Mouse (Mus musculus) forebrain, embryonic 11.5 days (tissue): ENCODE results near the gene Pip4k2a. TPM values are rescaled to one million over a fixed set of nuclear protein-coding genes. Genes with fewer than 3 reads are reported as not detected.

Source experiments
- ATAC-seq: fragments of 200-750 bp; cut with Nextera tagmentation; replicated peaks from 2 replicates; pipeline ENCODE4 v1.8.0; 2017; ENCODE audit warnings: moderate TSS enrichment; ENCODE audit not compliant: low FRiP score
- DNase-seq: peaks from one replicate; pipeline ENCODE4 v3.0.0-alpha.2; 2017; ENCODE audit warnings: low spot score
- H3K27ac ChIP-seq: fragments of 300-500 bp; sonication (generic); 2 replicates; pipeline ENCODE4 v1.5.1; 2014; ENCODE audit warnings: low read depth, low read length
- H3K27me3 ChIP-seq: fragments of 300-500 bp; sonication (generic); 2 replicates; pipeline ENCODE4 v1.6.1; 2014; ENCODE audit warnings: mild to moderate bottlenecking, low read length, mixed read lengths; ENCODE audit not compliant: control insufficient read depth, insufficient read depth
- H3K36me3 ChIP-seq: fragments of 300-500 bp; sonication (generic); 2 replicates; pipeline ENCODE4 v1.6.1; 2014; ENCODE audit warnings: mild to moderate bottlenecking, low read length, moderate library complexity, mixed read lengths; ENCODE audit not compliant: control insufficient read depth, insufficient read depth
- H3K4me1 ChIP-seq: fragments of 300-500 bp; sonication (generic); replicated peaks from 2 replicates; pipeline ENCODE4 v1.6.1; 2014; ENCODE audit warnings: low read length, mixed read lengths; ENCODE audit not compliant: control insufficient read depth, insufficient read depth
- H3K4me2 ChIP-seq: fragments of 300-500 bp; sonication (generic); 2 replicates; pipeline ENCODE4 v1.6.1; 2014; ENCODE audit warnings: low read depth, mild to moderate bottlenecking, low read length, moderate library complexity, mixed read lengths; ENCODE audit not compliant: severe bottlenecking
- H3K4me3 ChIP-seq: fragments of 300-500 bp; sonication (generic); 2 replicates; pipeline ENCODE4 v1.5.1; 2014; ENCODE audit warnings: low read depth, low read length
- H3K9ac ChIP-seq: fragments of 300-500 bp; sonication (generic); 2 replicates; pipeline ENCODE4 v1.6.1; 2014; ENCODE audit warnings: low read length
- H3K9me3 ChIP-seq: fragments of 300-500 bp; sonication (generic); 2 replicates; pipeline ENCODE4 v1.6.1; 2016; ENCODE audit warnings: low read length, mixed read lengths; ENCODE audit not compliant: control insufficient read depth
- WGBS: fragments of 180-500 bp; shearing (Covaris S2); extraction: QIAGEN DNeasy Blood & Tissue Kit; methylation state at CpG from one replicate; pipeline ENCODE4 v1.1.7; 2014; 5-methylcytosine and 5-hydroxymethylcytosine counted together
- polyA plus RNA-seq: library from polyadenylated mRNA; unstranded; fragments of >200 nt; fragmentation: Nextera tagmentation; extraction: Ambion mirVana; gene quantifications from 2 replicates; pipeline ENCODE4 v1.2.1, GENCODE M21; 2014

The Pip4k2a gene
- polyA plus RNA-seq, 1 experiment from 2014 or later: 9.2 TPM

- H3K27me3 ChIP-seq: no peaks in the 10 kb centered on the region
- H3K4me3 ChIP-seq: no peak overlapping the region
- no peak overlapping the region for H3K9ac ChIP-seq
- no peak overlapping the region for H3K27ac ChIP-seq
- DNase-seq (no peak), ATAC-seq (no peak)
- H3K4me2 ChIP-seq: no peak overlapping the region
- H3K36me3 ChIP-seq: no peaks in the 10 kb centered on the region
- 77% methylated on average over 13 of the region's 13 CpGs for WGBS
- no peaks in the 10 kb centered on the region for H3K4me1 ChIP-seq
- no peaks in the 10 kb centered on the region for H3K9me3 ChIP-seq
Observed at GRCm38 (mm10) chr2:18963286-18964040, 34.5 kb downstream of the Pip4k2a start.

DNA sequence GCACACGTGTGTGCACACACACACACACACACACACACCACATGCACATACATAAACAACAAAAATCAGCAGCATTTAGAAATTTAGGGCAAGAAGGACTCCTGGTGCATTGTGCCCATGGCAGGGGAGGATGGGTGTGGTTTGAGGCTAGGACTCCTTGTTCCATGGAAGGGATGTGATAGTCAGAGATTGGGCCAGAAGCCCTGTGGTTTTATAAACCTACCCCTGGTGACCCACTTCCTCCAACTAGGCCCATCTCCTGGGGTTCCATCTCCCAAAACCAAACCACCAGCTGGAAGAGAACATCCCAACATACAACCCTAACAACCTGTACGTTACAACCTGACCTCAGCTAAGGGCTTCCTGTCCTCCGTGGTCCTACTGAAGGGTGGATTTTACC, 35.4 kb downstream of the Pip4k2a start:
- Histone ChIP-seq H3K27me3 (no peaks in the 10 kb centered on the region), H3K4me1 (no peaks in the 10 kb centered on the region)

DNA sequence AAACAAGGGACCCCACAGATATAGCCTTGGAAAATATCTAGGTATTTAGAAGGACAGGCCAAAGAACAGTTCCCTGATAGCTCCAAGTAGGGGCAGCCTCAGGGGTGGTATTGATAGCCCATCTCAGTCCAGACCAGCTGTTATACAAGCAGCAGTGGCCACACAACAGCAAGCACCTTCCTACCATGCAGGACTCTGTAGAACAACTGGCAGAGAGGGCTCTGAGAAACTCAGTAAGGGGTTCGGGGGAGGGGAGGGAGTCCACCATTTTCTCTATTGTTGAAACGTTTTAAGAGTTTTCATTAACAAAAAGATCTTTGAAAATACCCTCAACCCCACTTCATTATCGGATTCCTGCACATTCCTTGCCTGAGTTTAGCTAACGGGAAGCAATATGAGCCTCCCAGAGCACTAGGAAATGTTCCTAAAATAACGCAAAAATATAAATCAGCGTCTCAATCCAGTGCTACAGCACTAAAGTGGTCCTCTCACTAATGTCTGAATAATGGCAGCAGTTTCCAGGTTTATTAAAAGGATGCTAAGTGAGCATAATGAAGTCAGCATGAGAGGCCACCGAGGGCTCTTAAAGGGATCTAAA, 37.5 kb downstream of the Pip4k2a start:
- ATAC-seq: no peak
- Histone ChIP-seq H3K9me3 (no peaks in the 10 kb centered on the region), H3K27me3 (no peaks in the 10 kb centered on the region), H3K9ac (no peak overlapping the region), H3K4me3 (no peak overlapping the region), H3K4me2 (no peak overlapping the region), H3K4me1 (no peaks in the 10 kb centered on the region), H3K36me3 (no peaks in the 10 kb centered on the region), H3K27ac (no peak overlapping the region)
- DNase-seq: no peak
- WGBS: 35% methylated on average over 7 of the region's 7 CpGs

More for the DNA sequence above, 35.4 kb downstream of the Pip4k2a start:
- ATAC-seq (no peak), DNase-seq (no peak)
- Histone ChIP-seq H3K4me3 (no peak overlapping the region), H3K4me2 (no peak overlapping the region), H3K27ac (no peak overlapping the region), H3K9me3 (no peaks in the 10 kb centered on the region), H3K9ac (no peak overlapping the region), H3K36me3 (no peaks in the 10 kb centered on the region)
- WGBS: 79% methylated on average over 3 of the region's 3 CpGs

- no peaks in the 10 kb centered on the region for H3K36me3 ChIP-seq
- H3K4me3 ChIP-seq: no peak overlapping the region
- DNase-seq: no peak
- no peak overlapping the region for H3K4me2 ChIP-seq
- 93% methylated on average over 5 of the region's 5 CpGs for WGBS
- no peak for ATAC-seq
- no peaks in the 10 kb centered on the region for H3K4me1 ChIP-seq
- no peaks in the 10 kb centered on the region for H3K9me3 ChIP-seq
- H3K9ac ChIP-seq: no peak overlapping the region
- no peaks in the 10 kb centered on the region for H3K27me3 ChIP-seq
- no peak overlapping the region for H3K27ac ChIP-seq
Observed at GRCm38 (mm10) chr2:18959558-18959957, 38.4 kb downstream of the Pip4k2a start.

DNA sequence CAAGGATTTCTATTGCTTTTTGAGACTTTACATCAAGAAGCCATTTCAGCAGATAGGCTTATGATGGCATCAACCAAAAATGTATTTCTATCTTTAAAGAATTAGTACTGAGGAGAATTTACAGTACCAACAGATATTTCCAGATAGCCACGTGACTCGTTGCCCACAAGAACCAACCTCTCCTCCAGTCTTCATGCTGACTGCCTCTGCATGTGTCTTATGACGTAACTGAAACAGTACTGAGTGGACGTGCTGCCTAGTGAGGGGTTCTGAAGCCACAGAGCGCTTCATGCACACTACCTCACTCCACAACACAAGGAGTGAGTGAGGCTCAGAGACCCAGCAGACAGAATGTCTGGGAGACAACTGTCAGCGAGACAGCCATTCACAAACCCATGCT, 38.9 kb downstream of the Pip4k2a start:
- no peak overlapping the region for H3K4me3 ChIP-seq
- H3K27ac ChIP-seq: no peak overlapping the region
- H3K9me3 ChIP-seq: no peaks in the 10 kb centered on the region
- no peaks in the 10 kb centered on the region for H3K36me3 ChIP-seq
- ATAC-seq (no peak), DNase-seq (no peak)
- no peak overlapping the region for H3K4me2 ChIP-seq
- H3K4me1 ChIP-seq: no peaks in the 10 kb centered on the region
- WGBS: 94% methylated on average over 6 of the region's 6 CpGs
- H3K27me3 ChIP-seq: no peaks in the 10 kb centered on the region
- no peak overlapping the region for H3K9ac ChIP-seq

DNA sequence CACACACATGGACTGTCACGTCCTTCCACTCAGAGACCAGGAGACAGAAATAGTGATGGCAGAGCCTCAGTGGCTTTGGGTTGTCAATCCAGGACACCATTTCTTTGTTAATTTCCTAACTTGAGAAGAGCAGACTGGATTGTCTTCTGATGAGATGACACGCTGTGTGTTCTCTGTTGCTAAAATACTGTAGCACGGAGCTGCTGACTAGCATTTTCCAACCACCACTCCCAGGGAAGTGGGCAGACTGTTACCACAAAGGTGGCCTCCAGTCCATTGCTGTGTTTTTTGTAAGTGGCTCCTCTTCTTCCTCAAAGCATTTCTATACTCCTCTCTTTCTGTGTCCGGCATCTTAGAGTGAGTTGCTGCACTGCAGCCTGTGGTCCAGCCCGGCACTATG, 39.4 kb downstream of the Pip4k2a start:
- H3K9me3 ChIP-seq: no peaks in the 10 kb centered on the region
- H3K27me3 ChIP-seq: no peaks in the 10 kb centered on the region
- no peak for ATAC-seq
- 92% methylated on average over 5 of the region's 5 CpGs for WGBS
- DNase-seq: no peak
- H3K27ac ChIP-seq: no peak overlapping the region
- no peak overlapping the region for H3K4me2 ChIP-seq
- H3K36me3 ChIP-seq: no peaks in the 10 kb centered on the region
- no peak overlapping the region for H3K9ac ChIP-seq
- no peaks in the 10 kb centered on the region for H3K4me1 ChIP-seq
- H3K4me3 ChIP-seq: no peak overlapping the region

DNA sequence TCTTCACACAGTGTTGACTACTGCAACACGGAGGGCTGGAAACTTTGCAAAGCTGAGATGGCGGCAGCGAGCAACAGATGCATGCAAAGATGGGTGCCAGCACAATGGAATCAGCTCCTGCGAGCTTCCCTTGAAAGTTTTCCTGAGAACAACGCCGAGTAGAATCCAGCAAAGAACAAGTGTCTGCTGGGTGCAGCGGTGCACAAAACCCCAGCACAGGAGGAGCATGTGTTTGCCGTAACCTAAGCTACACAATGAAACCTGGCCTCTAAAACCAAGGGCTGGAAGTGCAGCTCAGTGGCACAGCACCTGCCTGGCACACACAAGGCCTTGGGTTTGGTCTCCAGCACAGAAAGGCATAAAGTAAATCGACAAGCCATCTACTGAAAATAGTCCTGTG, 39.9 kb downstream of the Pip4k2a start:
- WGBS: 83% methylated on average over 9 of the region's 9 CpGs
- H3K4me3 ChIP-seq: no peak overlapping the region
- H3K9me3 ChIP-seq: no peaks in the 10 kb centered on the region
- no peak overlapping the region for H3K9ac ChIP-seq
- H3K27me3 ChIP-seq: no peaks in the 10 kb centered on the region
- H3K27ac ChIP-seq: no peak overlapping the region
- H3K4me1 ChIP-seq: no peaks in the 10 kb centered on the region
- no peak overlapping the region for H3K4me2 ChIP-seq
- DNase-seq (no peak), ATAC-seq (no peak)
- no peaks in the 10 kb centered on the region for H3K36me3 ChIP-seq

- DNase-seq: no peak
- no peaks in the 10 kb centered on the region for H3K9me3 ChIP-seq
- H3K27ac ChIP-seq: no peak overlapping the region
- H3K36me3 ChIP-seq: no peaks in the 10 kb centered on the region
- no peaks in the 10 kb centered on the region for H3K27me3 ChIP-seq
- H3K9ac ChIP-seq: no peak overlapping the region
- H3K4me2 ChIP-seq: no peak overlapping the region
- no peak overlapping the region for H3K4me3 ChIP-seq
- ATAC-seq: no peak
- H3K4me1 ChIP-seq: no peaks in the 10 kb centered on the region
- 96% methylated on average over 7 of the region's 7 CpGs for WGBS
Observed at GRCm38 (mm10) chr2:18957459-18957858, 40.5 kb downstream of the Pip4k2a start.

DNA sequence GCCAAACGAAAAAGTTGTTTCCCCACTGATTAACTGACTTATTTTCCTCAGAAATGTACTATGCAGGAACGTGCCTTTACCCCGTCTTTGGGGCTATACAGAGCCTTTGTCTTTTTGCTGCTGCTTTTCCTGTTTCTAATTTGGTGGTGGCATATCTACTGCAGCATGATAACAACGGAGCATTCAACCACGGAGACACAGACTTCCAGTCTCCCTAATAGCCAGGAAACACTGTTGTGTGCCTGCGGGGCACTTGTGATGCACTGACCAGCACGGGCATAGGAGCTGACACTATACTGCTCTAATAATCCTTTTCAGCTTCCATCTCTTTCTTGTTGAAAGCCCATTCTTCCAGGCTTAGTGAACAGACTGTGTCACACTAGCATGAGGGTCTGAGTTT, 41.0 kb downstream of the Pip4k2a start:
- H3K9ac ChIP-seq: no peak overlapping the region
- H3K27ac ChIP-seq: no peak overlapping the region
- ATAC-seq (no peak), DNase-seq (no peak)
- 54% methylated on average over 7 of the region's 7 CpGs for WGBS
- H3K9me3 ChIP-seq: no peaks in the 10 kb centered on the region
- H3K27me3 ChIP-seq: no peaks in the 10 kb centered on the region
- no peak overlapping the region for H3K4me2 ChIP-seq
- H3K36me3 ChIP-seq: no peaks in the 10 kb centered on the region
- no peaks in the 10 kb centered on the region for H3K4me1 ChIP-seq
- H3K4me3 ChIP-seq: no peak overlapping the region
